Mouse (Mus musculus): ENCODE data around the gene Tmc1. TPM values are rescaled to one million over a fixed set of nuclear protein-coding genes. Genes with fewer than 3 reads are reported as not detected.

The Tmc1 gene
- polyA plus RNA-seq (2015; fragmentation: Nextera tagmentation; extraction: Ambion mirVana), result 0.04 and 0.06 TPM in 2 replicates

DNA sequence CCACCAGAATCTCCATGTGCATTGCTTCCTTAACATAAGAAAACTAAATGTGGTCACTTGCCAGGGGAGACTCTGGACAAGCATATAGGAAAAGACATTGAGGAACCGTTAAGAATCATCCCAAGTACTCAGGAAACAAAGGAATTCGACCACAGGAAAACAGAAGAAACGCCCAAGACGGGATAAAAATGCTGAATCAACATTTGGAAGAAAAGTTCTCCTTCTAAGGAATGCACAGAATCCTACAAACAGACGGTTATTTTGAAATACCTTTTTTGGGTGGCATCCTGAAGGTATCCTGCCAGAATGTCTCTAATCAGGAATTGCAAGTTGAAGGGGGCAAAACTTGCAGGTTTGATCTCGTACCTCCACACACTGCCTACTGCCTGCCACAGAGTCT lies at the start of gene Tmc1:
TSS of gene Tmc1 (minus strand) at position 329 of the 400 bp plus-strand sequence.
- no peaks in the 10 kb centered on the region for H3K27me3 ChIP-seq
- WGBS, result 75% methylated on average over 6 of the region's 6 CpGs

DNA sequence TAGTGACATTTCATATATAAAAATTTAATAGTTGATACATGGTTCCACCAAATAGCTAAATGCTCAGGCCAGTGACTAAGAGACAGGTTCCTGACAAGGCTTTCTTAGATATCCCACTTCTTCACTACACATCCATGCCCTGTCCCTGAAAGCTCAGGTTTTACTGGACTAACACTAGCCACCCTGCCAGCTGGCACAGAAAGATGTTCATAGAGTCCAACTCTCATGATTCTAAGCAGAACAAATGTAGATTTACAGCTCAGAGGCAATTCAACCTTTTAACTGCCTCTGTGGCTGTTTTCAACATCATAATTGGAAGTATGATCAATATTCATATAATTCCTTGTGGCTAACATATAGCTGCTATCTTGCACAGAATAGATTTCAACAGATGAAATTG lies 47.5 kb upstream of the Tmc1 start:
- Histone ChIP-seq H3K27ac (no peak overlapping the region), H3K4me1 (no peaks in the 10 kb centered on the region), H3K27me3 (no peaks in the 10 kb centered on the region), H3K4me3 (no peak overlapping the region), H3K9ac (no peak overlapping the region), H3K9me3 (no peaks in the 10 kb centered on the region), H3K4me2 (no peak overlapping the region), H3K36me3 (no peaks in the 10 kb centered on the region)
- ATAC-seq (ENCODE audit: insufficient number of reproducible peaks, low FRiP score, low TSS enrichment, low read depth), result no peak

More for the DNA sequence above, at the start of gene Tmc1:
- no peaks in the 10 kb centered on the region for H3K4me1 ChIP-seq
- ATAC-seq (ENCODE audit: insufficient number of reproducible peaks, low FRiP score, low TSS enrichment, low read depth), result no peak
- no peaks in the 10 kb centered on the region for H3K36me3 ChIP-seq
- H3K4me2 ChIP-seq, result no peak within 1 kb of the TSS
- H3K4me3 ChIP-seq, result no peak within 1 kb of the TSS
- no peak within 1 kb of the TSS for H3K27ac ChIP-seq
- H3K9me3 ChIP-seq, result no peaks in the 10 kb centered on the region
- H3K9ac ChIP-seq, result no peak within 1 kb of the TSS

- no peaks in the 10 kb centered on the region for H3K9me3 ChIP-seq
- H3K4me3 ChIP-seq, result no peak overlapping the region
- no peaks in the 10 kb centered on the region for H3K36me3 ChIP-seq
- H3K27ac ChIP-seq, result no peak overlapping the region
- WGBS, result 78% methylated on average over 2 of the region's 2 CpGs
- H3K4me1 ChIP-seq, result no peaks in the 10 kb centered on the region
- ATAC-seq (ENCODE audit: insufficient number of reproducible peaks, low FRiP score, low TSS enrichment, low read depth), result no peak
- H3K9ac ChIP-seq, result no peak overlapping the region
- H3K4me2 ChIP-seq, result no peak overlapping the region
- H3K27me3 ChIP-seq, result no peaks in the 10 kb centered on the region
These were observed 25.2 kb upstream of the Tmc1 start for GRCm38 (mm10) chr19:20979244-20979643.

DNA sequence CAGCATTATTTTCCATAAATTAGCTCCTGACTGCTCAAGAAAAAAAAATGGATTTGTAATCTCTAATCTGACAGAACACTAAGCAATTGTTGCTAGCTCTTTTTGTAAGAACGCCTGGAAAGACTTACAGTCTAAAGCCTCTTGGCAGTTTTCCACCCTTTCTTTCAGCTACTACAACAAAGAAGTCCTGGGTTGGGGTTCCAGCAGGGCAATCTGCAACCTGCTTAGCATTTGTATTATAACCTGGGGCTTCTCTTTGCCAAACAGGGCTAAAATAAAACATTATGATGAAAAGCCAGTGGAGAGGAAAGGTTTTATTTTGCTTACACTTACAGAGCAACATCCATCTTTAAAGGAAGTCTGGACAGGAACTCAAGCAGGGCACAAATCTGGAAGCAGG lies 24.1 kb upstream of the Tmc1 start:
- 23% methylated on average over 1 of the region's 1 CpGs for WGBS
- H3K4me3 ChIP-seq, result no peak overlapping the region
- no peak overlapping the region for H3K9ac ChIP-seq
- H3K9me3 ChIP-seq, result no peaks in the 10 kb centered on the region
- no peaks in the 10 kb centered on the region for H3K4me1 ChIP-seq
- no peaks in the 10 kb centered on the region for H3K27me3 ChIP-seq
- H3K4me2 ChIP-seq, result no peak overlapping the region
- H3K27ac ChIP-seq, result no peak overlapping the region
- no peaks in the 10 kb centered on the region for H3K36me3 ChIP-seq
- ATAC-seq (ENCODE audit: insufficient number of reproducible peaks, low FRiP score, low TSS enrichment, low read depth), result no peak

DNA sequence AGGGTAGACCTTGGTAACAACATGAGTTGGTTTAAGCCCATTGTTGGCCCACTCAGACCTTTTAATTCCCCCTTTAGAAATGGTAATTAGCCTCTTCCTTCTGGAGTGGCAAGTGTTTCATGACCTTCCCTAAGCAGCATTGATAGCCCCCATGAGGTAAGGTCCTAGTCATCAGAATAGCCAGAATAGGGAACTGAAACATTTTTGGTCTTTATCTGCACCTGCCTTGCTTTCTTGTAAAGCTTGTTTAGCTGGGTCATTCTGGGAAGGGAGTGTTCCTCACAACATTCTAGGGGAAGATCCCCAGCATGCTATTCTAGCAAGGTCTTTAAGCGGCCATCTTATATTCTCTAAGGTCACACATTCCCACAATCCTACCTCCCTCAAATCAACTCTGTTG lies 17.9 kb upstream of the Tmc1 start:
- 100% methylated on average over 1 of the region's 1 CpGs for WGBS
- H3K4me1 ChIP-seq, result no peaks in the 10 kb centered on the region
- H3K4me2 ChIP-seq, result no peak overlapping the region
- no peak overlapping the region for H3K27ac ChIP-seq
- H3K9ac ChIP-seq, result no peak overlapping the region
- no peaks in the 10 kb centered on the region for H3K36me3 ChIP-seq
- no peak overlapping the region for H3K4me3 ChIP-seq
- H3K27me3 ChIP-seq, result no peaks in the 10 kb centered on the region
- no peaks in the 10 kb centered on the region for H3K9me3 ChIP-seq
- ATAC-seq (ENCODE audit: insufficient number of reproducible peaks, low FRiP score, low TSS enrichment, low read depth), result no peak

GRCm38 (mm10) chr19:20954815-20955214 lies 813 bp upstream of the Tmc1 start:
- ATAC-seq (ENCODE audit: insufficient number of reproducible peaks, low FRiP score, low TSS enrichment, low read depth), result no peak
- Histone ChIP-seq H3K27me3 (no peaks in the 10 kb centered on the region), H3K36me3 (no peaks in the 10 kb centered on the region), H3K4me2 (no peak overlapping the region), H3K4me3 (no peak overlapping the region), H3K9ac (no peak overlapping the region), H3K27ac (no peak overlapping the region), H3K9me3 (no peaks in the 10 kb centered on the region), H3K4me1 (no peaks in the 10 kb centered on the region)
- WGBS, result 79% methylated on average over 5 of the region's 5 CpGs

DNA sequence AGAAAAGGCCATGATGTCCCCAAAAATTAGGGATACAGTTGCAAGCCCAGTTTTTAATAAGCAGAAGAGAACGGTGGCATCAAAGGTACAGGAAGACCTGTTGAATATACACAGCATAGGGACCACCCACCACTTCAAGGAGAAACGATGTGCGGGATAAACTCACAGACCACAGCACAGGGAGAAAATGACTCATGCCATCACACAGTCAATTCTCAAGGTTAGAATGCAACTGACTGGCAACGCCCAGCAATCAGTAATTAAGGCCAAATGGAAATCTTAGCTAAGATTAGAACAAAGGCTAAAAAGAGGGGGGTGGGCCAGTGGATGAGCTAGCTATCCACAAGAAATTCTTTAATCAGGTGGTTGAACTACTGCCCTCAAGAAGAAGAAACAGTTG lies 9.6 kb downstream of the Tmc1 start:
- no peak for ATAC-seq (ENCODE audit: insufficient number of reproducible peaks, low FRiP score, low TSS enrichment, low read depth)
- no peaks in the 10 kb centered on the region for H3K9me3 ChIP-seq
- no peaks in the 10 kb centered on the region for H3K27me3 ChIP-seq
- H3K4me1 ChIP-seq, result no peaks in the 10 kb centered on the region
- no peak overlapping the region for H3K9ac ChIP-seq
- H3K36me3 ChIP-seq, result no peaks in the 10 kb centered on the region
- H3K27ac ChIP-seq, result no peak overlapping the region
- no peak overlapping the region for H3K4me3 ChIP-seq
- no peak overlapping the region for H3K4me2 ChIP-seq
- WGBS, result 34% methylated on average over 4 of the region's 4 CpGs

GRCm38 (mm10) chr19:20924282-20924681 lies 29.7 kb downstream of the Tmc1 start:
- no peak overlapping the region for H3K4me2 ChIP-seq
- no peaks in the 10 kb centered on the region for H3K27me3 ChIP-seq
- H3K4me1 ChIP-seq, result no peaks in the 10 kb centered on the region
- no peaks in the 10 kb centered on the region for H3K9me3 ChIP-seq
- no peak overlapping the region for H3K27ac ChIP-seq
- no peak overlapping the region for H3K9ac ChIP-seq
- no peak for ATAC-seq (ENCODE audit: insufficient number of reproducible peaks, low FRiP score, low TSS enrichment, low read depth)
- WGBS, result 33% methylated on average over 7 of the region's 7 CpGs
- H3K36me3 ChIP-seq, result no peaks in the 10 kb centered on the region
- no peak overlapping the region for H3K4me3 ChIP-seq

DNA sequence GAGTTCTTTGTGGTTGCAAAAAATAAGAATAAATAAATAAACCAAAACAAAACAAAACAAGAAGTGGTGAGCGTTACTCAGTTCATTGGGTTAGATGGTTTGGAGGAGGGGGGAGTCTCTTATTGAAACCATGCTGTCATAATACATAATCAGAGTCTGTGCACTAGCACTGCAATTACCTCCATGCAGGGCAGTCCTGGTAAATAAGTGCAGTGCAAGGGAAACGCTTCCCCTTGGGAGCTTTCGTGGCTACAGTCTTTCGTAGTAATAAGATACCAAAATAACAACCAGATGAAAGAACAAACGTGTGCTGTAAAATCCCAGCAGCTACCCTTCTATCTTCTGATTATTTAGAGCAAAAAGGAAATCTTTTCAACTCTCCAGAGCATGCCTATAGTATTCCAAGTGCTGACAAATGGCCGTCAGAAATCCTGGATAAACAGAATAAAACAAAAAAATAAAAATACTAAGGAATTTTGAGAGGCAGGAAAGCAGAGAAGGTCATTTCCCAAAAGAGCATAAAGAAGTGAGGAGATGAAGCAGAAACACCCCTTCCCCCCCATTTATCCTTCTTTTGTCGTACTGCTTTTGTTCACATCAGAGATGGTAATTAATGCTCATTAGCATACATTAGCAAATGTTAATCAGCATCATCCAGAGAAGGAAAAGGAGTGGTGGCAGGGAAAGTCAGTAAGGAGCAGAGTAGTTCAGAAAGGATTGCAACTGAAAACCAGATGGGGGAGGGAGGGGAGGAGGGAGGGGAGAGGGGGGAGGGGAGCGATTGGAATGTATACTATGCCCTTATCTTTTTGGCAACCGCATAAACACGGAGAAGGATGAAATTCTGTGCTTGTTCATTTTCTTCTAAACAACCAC lies 30.4 kb downstream of the Tmc1 start:
- Histone ChIP-seq H3K9ac (no peak overlapping the region), H3K27ac (no peak overlapping the region), H3K27me3 (no peaks in the 10 kb centered on the region), H3K4me2 (no peak overlapping the region), H3K4me1 (no peaks in the 10 kb centered on the region), H3K4me3 (no peak overlapping the region), H3K36me3 (no peaks in the 10 kb centered on the region), H3K9me3 (no peaks in the 10 kb centered on the region)
- no peak for ATAC-seq (ENCODE audit: insufficient number of reproducible peaks, low FRiP score, low TSS enrichment, low read depth)
- 7% methylated on average over 10 of the region's 10 CpGs for WGBS

GRCm38 (mm10) chr19:20918241-20918640 lies 35.8 kb downstream of the Tmc1 start:
- WGBS, result 86% methylated on average over 4 of the region's 4 CpGs
- Histone ChIP-seq H3K36me3 (no peaks in the 10 kb centered on the region), H3K4me2 (no peak overlapping the region), H3K4me3 (no peak overlapping the region), H3K27me3 (no peaks in the 10 kb centered on the region), H3K9ac (no peak overlapping the region), H3K9me3 (no peaks in the 10 kb centered on the region), H3K27ac (no peak overlapping the region), H3K4me1 (no peaks in the 10 kb centered on the region)
- ATAC-seq (ENCODE audit: insufficient number of reproducible peaks, low FRiP score, low TSS enrichment, low read depth), result no peak

DNA sequence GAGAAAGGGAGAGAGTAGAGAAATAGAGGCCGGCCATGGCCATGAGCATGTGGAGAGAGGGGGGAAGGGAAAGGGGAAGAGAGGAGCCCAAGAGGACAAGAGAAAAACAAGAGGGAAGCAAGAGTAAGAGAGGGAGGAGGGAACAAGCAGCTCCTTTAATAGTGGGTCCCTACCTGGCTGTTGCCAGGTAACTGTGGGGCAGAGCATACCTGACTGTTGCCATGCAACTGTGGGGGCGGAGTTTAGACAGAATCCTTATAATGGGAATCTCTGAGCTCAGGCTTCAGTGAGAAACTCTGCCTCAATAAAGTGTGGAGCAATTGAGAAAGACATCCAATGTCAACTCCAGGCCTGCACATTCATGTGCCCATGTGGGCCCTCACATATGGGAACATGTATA lies 38.9 kb downstream of the Tmc1 start:
- WGBS, result 92% methylated on average over 2 of the region's 2 CpGs
- H3K36me3 ChIP-seq, result no peaks in the 10 kb centered on the region
- H3K27me3 ChIP-seq, result no peaks in the 10 kb centered on the region
- no peaks in the 10 kb centered on the region for H3K9me3 ChIP-seq
- H3K9ac ChIP-seq, result no peak overlapping the region
- no peak overlapping the region for H3K4me2 ChIP-seq
- no peak overlapping the region for H3K27ac ChIP-seq
- H3K4me3 ChIP-seq, result no peak overlapping the region
- no peak for ATAC-seq (ENCODE audit: insufficient number of reproducible peaks, low FRiP score, low TSS enrichment, low read depth)
- H3K4me1 ChIP-seq, result no peaks in the 10 kb centered on the region

DNA sequence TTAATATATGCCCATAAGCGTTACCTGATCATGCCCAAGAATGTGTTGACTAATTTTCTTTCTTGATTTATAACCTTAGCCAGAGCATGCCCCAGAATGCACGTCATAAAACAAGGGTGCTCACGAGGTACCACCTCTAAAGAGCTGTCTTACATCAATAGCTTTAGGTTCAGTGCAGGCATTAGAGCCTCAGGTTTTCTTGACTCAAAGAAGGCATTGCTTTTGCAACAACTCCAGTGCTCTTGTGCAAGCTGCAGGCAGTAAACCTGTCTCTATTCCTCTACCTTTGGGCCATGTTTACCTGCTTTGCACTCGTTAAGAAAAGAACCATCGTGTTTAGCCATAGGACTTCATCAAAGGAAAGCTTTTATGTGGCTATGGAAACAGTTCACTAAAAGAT lies 43.6 kb downstream of the Tmc1 start:
- 27% methylated on average over 5 of the region's 5 CpGs for WGBS
- H3K9me3 ChIP-seq, result no peaks in the 10 kb centered on the region
- H3K4me3 ChIP-seq, result no peak overlapping the region
- H3K27ac ChIP-seq, result no peak overlapping the region
- no peaks in the 10 kb centered on the region for H3K4me1 ChIP-seq
- no peaks in the 10 kb centered on the region for H3K27me3 ChIP-seq
- no peak overlapping the region for H3K9ac ChIP-seq
- no peak for ATAC-seq (ENCODE audit: insufficient number of reproducible peaks, low FRiP score, low TSS enrichment, low read depth)
- no peaks in the 10 kb centered on the region for H3K36me3 ChIP-seq
- H3K4me2 ChIP-seq, result no peak overlapping the region

DNA sequence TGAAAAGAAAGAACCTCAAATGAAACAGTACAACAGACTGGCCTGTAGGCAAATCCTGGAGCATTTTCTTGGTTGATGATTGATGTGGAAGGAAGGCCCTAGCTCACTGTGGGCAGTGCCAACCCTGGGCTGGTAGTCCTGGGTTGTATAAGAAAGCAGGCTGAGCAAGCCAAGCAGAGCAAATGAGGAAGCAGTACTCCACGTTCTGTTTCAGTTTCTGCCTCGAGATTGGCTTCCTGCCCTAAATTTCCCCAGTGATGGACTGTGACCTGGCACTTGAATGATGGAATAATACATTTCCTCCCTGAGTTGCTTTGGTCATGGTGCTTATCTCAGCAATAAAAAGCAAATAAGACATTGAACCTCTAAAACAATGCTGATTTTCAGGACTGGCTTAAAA lies 72.8 kb downstream of the Tmc1 start:
- Histone ChIP-seq H3K27me3 (no peaks in the 10 kb centered on the region), H3K4me3 (no peak overlapping the region), H3K9me3 (no peaks in the 10 kb centered on the region), H3K4me1 (no peaks in the 10 kb centered on the region), H3K27ac (no peak overlapping the region), H3K9ac (no peak overlapping the region), H3K4me2 (no peak overlapping the region), H3K36me3 (no peaks in the 10 kb centered on the region)
- WGBS, result 53% methylated on average over 2 of the region's 2 CpGs
- ATAC-seq (ENCODE audit: insufficient number of reproducible peaks, low FRiP score, low TSS enrichment, low read depth), result no peak

Measured in limb, embryonic 15.5 days (tissue).